Mouse (Mus musculus) intestine, postnatal 0 days (tissue): ENCODE results near the gene Ephb1. TPM values are rescaled to one million over a fixed set of nuclear protein-coding genes. Genes with fewer than 3 reads are reported as not detected.

Experiments used
- ATAC-seq: fragments of 200-750 bp; cut with Nextera tagmentation; 2 replicates; pipeline ENCODE4 v1.8.0; 2017; ENCODE audit warnings: mild to moderate bottlenecking, moderate TSS enrichment, moderate library complexity
- H3K27ac ChIP-seq: fragments of 300-500 bp; sonication (generic); 2 replicates; pipeline ENCODE4 v1.5.1; 2014; ENCODE audit warnings: mild to moderate bottlenecking, low read depth, low read length, moderate library complexity
- H3K27me3 ChIP-seq: fragments of 300-500 bp; sonication (generic); replicated peaks from 2 replicates; pipeline ENCODE4 v1.6.1; 2014; ENCODE audit warnings: low read length, mixed read lengths; ENCODE audit not compliant: control insufficient read depth, insufficient read depth
- H3K36me3 ChIP-seq: fragments of 300-500 bp; sonication (generic); 2 replicates; pipeline ENCODE4 v1.6.1; 2014; ENCODE audit warnings: mild to moderate bottlenecking, moderate library complexity; ENCODE audit not compliant: control insufficient read depth, insufficient read depth
- H3K4me1 ChIP-seq: fragments of 300-500 bp; sonication (generic); replicated peaks from 2 replicates; pipeline ENCODE4 v1.6.1; 2014; ENCODE audit warnings: antibody characterized with exemption, low read length, mixed read lengths; ENCODE audit not compliant: control insufficient read depth, insufficient read depth
- H3K4me2 ChIP-seq: fragments of 300-500 bp; sonication (generic); replicated peaks from 2 replicates; pipeline ENCODE4 v1.6.1; 2014; ENCODE audit warnings: low read depth, mild to moderate bottlenecking, moderate library complexity
- H3K4me3 ChIP-seq: fragments of 300-500 bp; sonication (generic); 2 replicates; pipeline ENCODE4 v1.5.1; 2014; ENCODE audit warnings: low read depth, low read length
- H3K9ac ChIP-seq: fragments of 300-500 bp; sonication (generic); 2 replicates; pipeline ENCODE4 v1.6.1; 2014; ENCODE audit warnings: mild to moderate bottlenecking, low read depth, low read length
- H3K9me3 ChIP-seq: fragments of 300-500 bp; sonication (generic); 2 replicates; pipeline ENCODE4 v1.6.1; 2016; ENCODE audit warnings: mixed run types; ENCODE audit not compliant: control insufficient read depth
- CTCF ChIP-seq: sonication (generic); IDR thresholded peaks from 2 replicates; pipeline ENCODE4 v1.5.1; 2016; ENCODE audit warnings: low read depth, mild to moderate bottlenecking, control low read depth, antibody characterized with exemption, moderate library complexity
- WGBS: fragments of 180-500 bp; shearing (Covaris S2); extraction: QIAGEN DNeasy Blood & Tissue Kit; methylation state at CpG from one replicate; pipeline ENCODE4 v1.1.7; 2014; 5-methylcytosine and 5-hydroxymethylcytosine counted together
- polyA plus RNA-seq: library from polyadenylated mRNA; unstranded; fragments of >200 nt; fragmentation: Nextera tagmentation; extraction: Ambion mirVana; gene quantifications from 2 replicates; pipeline ENCODE4 v1.2.1, GENCODE M21; 2015

The Ephb1 gene
- polyA plus RNA-seq, 1 experiment from 2014 or later = 1.3 TPM

DNA sequence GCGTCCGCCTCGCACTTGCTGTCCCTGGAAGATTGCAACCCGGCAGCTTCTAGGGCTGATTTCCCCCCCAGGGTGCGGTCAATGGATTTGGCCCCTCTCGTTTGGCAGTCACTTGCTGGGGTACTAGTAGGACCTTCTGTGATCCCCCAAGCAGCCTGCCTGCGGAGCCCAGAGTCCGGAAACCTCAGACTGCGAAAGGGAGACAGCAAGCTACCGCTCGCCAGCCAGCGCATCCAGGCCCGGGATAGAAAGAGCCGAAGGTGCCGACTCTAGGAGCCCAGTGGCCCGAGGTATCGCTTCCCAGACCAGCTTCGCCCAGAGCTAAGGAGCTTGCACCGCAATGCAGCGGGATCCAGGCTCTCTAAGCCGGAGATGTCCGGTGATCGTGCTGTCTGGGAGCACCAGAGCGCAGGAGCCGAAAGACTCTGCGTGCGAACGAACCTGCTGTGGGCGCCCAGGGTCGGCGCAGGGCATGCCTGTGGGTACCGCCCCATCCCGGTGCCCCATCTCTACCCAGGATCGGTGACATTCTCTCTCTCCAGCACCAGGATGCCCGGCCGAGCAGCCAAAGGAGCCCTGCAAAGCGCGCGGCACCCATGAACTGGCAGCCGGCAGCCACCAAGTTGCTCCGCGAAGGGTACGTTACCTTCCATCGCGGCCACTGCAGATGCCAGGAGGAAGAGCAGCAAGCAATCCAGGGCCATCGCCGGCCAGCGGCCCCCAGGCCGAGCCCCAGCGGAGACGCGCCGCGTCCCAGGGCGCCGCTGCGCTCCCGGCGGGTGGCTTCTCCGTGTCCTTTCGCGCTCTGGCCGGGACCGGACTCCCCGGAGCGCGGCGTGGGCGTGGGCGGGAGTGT lies 629 bp downstream of the Ephb1 start:
- no peaks in the 10 kb centered on the region for H3K9me3 ChIP-seq
- under 1% methylated on average over 70 of the region's 70 CpGs for WGBS
- no peak overlapping the region for H3K27ac ChIP-seq
- no peak for TF ChIP-seq CTCF
- 0 out of 2 replicates have a peak, but pooled peaks have one; percentile 3 for ATAC-seq
- H3K4me3 ChIP-seq = peak overlapping the region; percentile 49
- H3K9ac ChIP-seq = no peak overlapping the region
- H3K36me3 ChIP-seq = no peaks in the 10 kb centered on the region
- peak overlapping the region; percentile 76 for H3K4me2 ChIP-seq
- peaks cover 41% of the 10 kb centered on the region for H3K27me3 ChIP-seq
- no peaks in the 10 kb centered on the region for H3K4me1 ChIP-seq

DNA sequence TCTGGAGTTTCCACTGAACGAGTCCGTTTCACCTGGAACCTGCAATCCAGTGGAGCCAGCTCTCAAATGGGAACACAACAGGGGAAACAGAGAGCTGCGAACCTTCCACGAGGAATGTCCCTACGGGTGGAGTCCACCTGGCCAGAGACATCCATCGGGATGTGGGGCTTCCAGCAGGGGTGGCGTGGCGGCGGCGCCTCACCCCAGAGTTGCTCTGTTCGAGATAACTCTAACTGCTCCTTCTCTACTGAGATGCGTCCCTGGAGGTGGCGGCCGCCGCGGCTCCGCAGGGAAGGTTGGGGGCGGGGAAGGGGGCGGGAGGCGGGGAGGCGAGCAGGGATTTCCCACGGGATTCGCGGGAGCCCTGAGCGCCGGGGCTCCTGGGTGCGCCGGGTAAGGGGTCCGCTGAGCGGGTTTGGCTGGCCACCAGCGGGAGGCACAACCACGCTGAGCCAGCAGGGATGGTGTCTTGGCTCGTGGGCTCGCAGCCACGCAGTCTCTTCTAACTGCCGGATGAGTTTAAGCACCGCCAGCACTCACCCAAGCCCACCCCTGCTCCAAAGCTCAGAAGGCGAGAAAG lies 1.3 kb downstream of the Ephb1 start:
- H3K9ac ChIP-seq = no peak overlapping the region
- under 1% methylated on average over 34 of the region's 38 CpGs for WGBS

DNA sequence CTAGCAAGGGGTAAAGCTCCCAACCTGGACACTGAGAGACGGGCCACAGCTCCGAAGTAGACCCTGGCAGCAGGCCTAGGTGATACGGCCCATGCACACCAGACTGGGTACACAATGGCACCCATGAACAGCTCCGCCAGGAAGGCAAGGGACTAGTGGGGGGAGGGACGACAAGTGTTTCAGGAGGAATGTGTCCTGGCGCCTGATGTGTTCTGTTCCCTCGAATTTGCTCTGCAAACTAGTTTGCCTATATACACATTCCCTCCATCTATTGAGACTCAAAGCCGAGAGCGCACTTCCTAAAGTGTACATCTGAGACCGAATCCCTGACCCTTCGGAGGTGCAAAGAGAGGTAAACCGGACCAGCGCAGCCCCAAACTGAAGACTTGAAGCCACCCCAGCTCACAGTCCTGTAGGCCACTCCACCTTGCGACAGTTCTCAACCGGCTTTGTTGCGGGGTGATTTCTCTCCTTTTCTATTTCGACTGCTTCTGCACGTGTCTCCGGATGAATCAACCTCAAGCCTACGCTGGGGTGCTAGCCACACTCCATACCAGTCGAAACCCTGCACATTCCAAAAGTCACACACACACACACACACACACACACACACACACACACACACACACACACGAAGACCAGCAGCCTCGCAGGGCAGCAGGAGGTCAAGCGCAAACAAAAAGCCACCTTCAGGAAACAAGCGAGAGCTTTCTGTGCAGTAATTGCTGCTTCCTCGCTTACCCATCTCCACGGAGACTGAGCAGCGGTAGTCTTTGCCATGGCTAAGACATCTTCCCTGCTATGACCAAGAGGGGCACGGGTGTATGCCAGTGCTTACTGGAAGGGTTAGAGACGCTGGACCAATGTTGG lies 2.1 kb downstream of the Ephb1 start:
- peak overlapping the region; percentile 76 for H3K4me2 ChIP-seq
- H3K4me1 ChIP-seq = no peaks in the 10 kb centered on the region
- H3K9ac ChIP-seq = no peak overlapping the region
- H3K27ac ChIP-seq = no peak overlapping the region
- H3K36me3 ChIP-seq = no peaks in the 10 kb centered on the region
- ATAC-seq = no peak
- H3K27me3 ChIP-seq = peaks cover 41% of the 10 kb centered on the region
- no peaks in the 10 kb centered on the region for H3K9me3 ChIP-seq
- WGBS = 4% methylated on average over 30 of the region's 30 CpGs
- peak overlapping the region; percentile 49; the same call in 1 of the 2 replicates for H3K4me3 ChIP-seq
- TF ChIP-seq CTCF = no peak

More for the DNA sequence above, 1.3 kb downstream of the Ephb1 start:
- Histone ChIP-seq H3K27ac (no peak overlapping the region), H3K4me3 (peak overlapping the region; percentile 49), H3K9me3 (no peaks in the 10 kb centered on the region), H3K36me3 (no peaks in the 10 kb centered on the region), H3K27me3 (peaks cover 41% of the 10 kb centered on the region), H3K4me2 (peak overlapping the region; percentile 76), H3K4me1 (no peaks in the 10 kb centered on the region)
- no peak for TF ChIP-seq CTCF
- no peak for ATAC-seq

DNA sequence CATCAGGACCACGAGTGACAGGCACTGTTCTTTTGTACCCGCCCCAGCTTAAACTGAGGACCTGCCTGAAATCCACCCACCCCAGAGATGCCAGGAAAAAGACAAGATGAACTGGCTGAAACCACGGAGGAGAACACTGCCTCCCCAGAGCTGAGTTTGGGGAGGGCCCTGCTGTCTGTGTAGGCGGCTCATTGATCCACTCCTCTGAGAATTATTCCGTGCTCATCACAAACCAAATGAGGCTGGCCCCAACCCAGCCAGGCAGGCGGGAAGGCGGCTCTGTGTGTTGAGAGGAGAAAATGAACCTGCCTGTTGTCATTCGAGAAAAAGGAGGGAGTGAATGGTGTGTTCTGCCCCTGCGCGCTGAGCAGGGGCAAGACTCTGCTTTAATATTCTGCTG lies 2.8 kb downstream of the Ephb1 start:
- H3K4me3 ChIP-seq = no peak overlapping the region
- no peak for ATAC-seq
- H3K36me3 ChIP-seq = no peaks in the 10 kb centered on the region
- H3K4me2 ChIP-seq = no peak overlapping the region
- no peaks in the 10 kb centered on the region for H3K9me3 ChIP-seq
- H3K4me1 ChIP-seq = no peaks in the 10 kb centered on the region
- peaks cover 41% of the 10 kb centered on the region for H3K27me3 ChIP-seq
- 14% methylated on average over 10 of the region's 10 CpGs for WGBS
- H3K9ac ChIP-seq = no peak overlapping the region
- H3K27ac ChIP-seq = no peak overlapping the region
- TF ChIP-seq CTCF = no peak

DNA sequence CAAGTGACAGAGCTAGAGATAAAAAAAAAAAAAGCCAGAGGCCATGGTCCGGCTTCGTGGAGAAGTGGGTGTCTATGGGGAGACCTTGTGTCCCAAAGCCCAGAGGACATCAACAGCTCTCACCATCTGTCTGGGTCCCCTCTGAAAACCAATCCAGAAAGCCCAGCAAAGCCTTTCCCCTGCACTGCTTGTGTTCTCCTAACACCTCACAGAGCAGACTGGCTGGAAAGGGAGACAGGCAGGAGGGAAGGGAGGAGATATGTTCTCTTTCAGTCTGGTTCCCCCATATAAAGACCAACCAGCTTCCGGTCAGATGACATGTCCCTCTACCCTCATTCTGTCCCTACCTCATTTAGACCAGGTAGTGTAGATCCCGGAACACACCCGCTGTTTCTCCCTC lies 3.3 kb downstream of the Ephb1 start:
- H3K9me3 ChIP-seq = no peaks in the 10 kb centered on the region
- 54% methylated on average over 5 of the region's 5 CpGs for WGBS
- H3K27ac ChIP-seq = no peak overlapping the region
- no peak overlapping the region for H3K4me3 ChIP-seq
- H3K4me1 ChIP-seq = no peaks in the 10 kb centered on the region
- H3K9ac ChIP-seq = no peak overlapping the region
- H3K4me2 ChIP-seq = no peak overlapping the region
- ATAC-seq = no peak
- no peaks in the 10 kb centered on the region for H3K36me3 ChIP-seq
- peaks cover 41% of the 10 kb centered on the region for H3K27me3 ChIP-seq
- no peak for TF ChIP-seq CTCF

DNA sequence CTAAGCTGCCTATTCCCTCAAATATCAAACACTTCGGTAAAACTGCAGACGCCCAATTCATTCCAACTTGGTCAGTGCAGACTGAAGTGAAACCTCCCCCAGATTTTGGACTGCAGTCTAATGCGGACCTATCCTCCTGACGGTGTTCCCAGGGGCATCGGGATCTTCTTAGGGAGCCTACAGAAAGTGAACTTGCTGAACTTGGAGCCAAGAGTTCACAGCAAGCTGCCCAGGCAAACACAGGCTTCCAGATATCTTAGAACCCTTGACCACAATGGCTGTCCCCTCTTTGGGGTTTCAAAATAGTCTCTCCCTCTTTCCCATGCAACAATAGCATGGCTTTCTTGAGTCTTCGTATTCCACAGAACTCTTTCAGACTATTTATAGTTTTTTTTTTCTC lies 3.8 kb downstream of the Ephb1 start:
- WGBS = 83% methylated on average over 6 of the region's 6 CpGs
- no peak overlapping the region for H3K27ac ChIP-seq
- no peak for TF ChIP-seq CTCF
- no peaks in the 10 kb centered on the region for H3K36me3 ChIP-seq
- H3K9ac ChIP-seq = no peak overlapping the region
- H3K4me2 ChIP-seq = no peak overlapping the region
- no peak for ATAC-seq
- H3K27me3 ChIP-seq = peaks cover 38% of the 10 kb centered on the region
- H3K9me3 ChIP-seq = no peaks in the 10 kb centered on the region
- H3K4me1 ChIP-seq = no peaks in the 10 kb centered on the region
- H3K4me3 ChIP-seq = no peak overlapping the region
